ENCODE assay signal across 22 mouse cellular contexts in genomic region chr2:162307996-162308395, GRCm38 (mm10).
"Had no signal": no experiment of that assay in that cellular context is flagged by ENCODE, and none has a peak within 500 bp of the region (broad histone marks: within the 10 kb centered on the region; RNA-seq: fewer than 3 reads in every experiment).

No protein-coding gene starts in this region.

- H3K9ac ChIP-seq: limb, embryonic 12.5 days; limb, embryonic 15.5 days; liver, embryonic 14.5 days; liver, postnatal 0 days; lung, embryonic 14.5 days; midbrain, embryonic 12.5 days; midbrain, embryonic 15.5 days; neural tube, embryonic 12.5 days; neural tube, embryonic 15.5 days had no signal

- H3K4me1 ChIP-seq: limb, embryonic 12.5 days; limb, embryonic 15.5 days; midbrain, embryonic 15.5 days; neural tube, embryonic 12.5 days; neural tube, embryonic 15.5 days had no signal

- H3K27me3 ChIP-seq: limb, embryonic 12.5 days; limb, embryonic 15.5 days; midbrain, embryonic 12.5 days; midbrain, embryonic 15.5 days; neural tube, embryonic 12.5 days; neural tube, embryonic 15.5 days had no signal

- H3K9me3 ChIP-seq: limb, embryonic 12.5 days; limb, embryonic 15.5 days; midbrain, embryonic 12.5 days; midbrain, embryonic 15.5 days; neural tube, embryonic 12.5 days; neural tube, embryonic 15.5 days had no signal

- H3K27ac ChIP-seq: limb, embryonic 12.5 days; limb, embryonic 15.5 days; liver, embryonic 14.5 days; macrophage; midbrain, embryonic 12.5 days; midbrain, embryonic 15.5 days; neural tube, embryonic 12.5 days; neural tube, embryonic 15.5 days; stomach, postnatal 0 days had no signal

- DNase-seq: kidney, postnatal 10 days; kidney, postnatal 36 days; left cerebral cortex, postnatal 4 days; liver, postnatal 0 days; lung, embryonic 14.5 days; right cerebral cortex, adult 18-20 months; right cerebral cortex, postnatal 14 days; right cerebral cortex, postnatal 4 days; thymus, adult 2 months; thymus, postnatal 14 days; thymus, postnatal 4 days had no signal

- H3K4me3 ChIP-seq: limb, embryonic 12.5 days; limb, embryonic 15.5 days; midbrain, embryonic 12.5 days; midbrain, embryonic 15.5 days; neural tube, embryonic 12.5 days; neural tube, embryonic 15.5 days had no signal

- ATAC-seq: liver, postnatal 0 days; lung, postnatal 0 days; midbrain, embryonic 15.5 days had no signal

- H3K36me3 ChIP-seq: limb, embryonic 12.5 days; limb, embryonic 15.5 days; midbrain, embryonic 12.5 days; midbrain, embryonic 15.5 days; neural tube, embryonic 12.5 days; neural tube, embryonic 15.5 days had no signal

- H3K4me2 ChIP-seq: limb, embryonic 12.5 days; limb, embryonic 15.5 days; liver, embryonic 11.5 days; lung, embryonic 14.5 days; midbrain, embryonic 12.5 days; midbrain, embryonic 15.5 days; neural tube, embryonic 12.5 days; neural tube, embryonic 15.5 days had no signal
